Mouse (Mus musculus) WW6 (cell line): Measurements from ENCODE around the gene Tnnt2.

ENCODE experiments used
- DNase-seq: peaks from one replicate; pipeline ENCODE4 v3.0.0-alpha.2; 2013; ENCODE audit warnings: low read depth, low spot score

Gene Tnnt2

DNA sequence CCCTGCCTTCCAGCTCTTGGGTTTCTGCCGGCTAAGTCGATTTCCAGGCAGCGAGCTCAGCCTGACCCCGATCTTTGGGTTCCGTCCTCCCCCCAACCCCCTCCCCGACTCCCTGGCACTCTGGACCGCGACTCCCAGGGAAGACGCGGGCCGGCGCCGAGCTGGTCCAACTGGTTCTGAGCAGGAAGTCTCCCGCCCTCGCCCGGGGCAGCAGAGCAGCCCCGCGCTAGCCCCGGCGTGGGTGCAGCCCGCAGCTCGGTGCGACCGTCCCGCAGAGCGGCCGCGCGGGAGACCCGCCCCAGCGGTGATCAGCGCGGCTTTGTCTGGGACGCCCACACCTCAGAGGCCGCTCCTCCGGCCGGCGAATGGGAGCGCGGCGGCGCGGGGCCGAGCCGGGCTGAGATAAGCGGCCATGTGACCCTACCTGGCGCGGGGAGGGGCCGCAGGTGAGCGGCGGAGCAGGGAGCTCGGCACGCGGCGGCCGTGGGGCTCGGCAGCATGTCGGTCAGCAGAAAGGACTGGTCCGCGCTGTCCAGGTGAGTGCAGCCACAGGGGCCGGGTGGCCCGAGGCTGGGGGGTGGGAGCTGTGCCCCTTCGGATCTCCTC, 17.6 kb upstream of the Tnnt2 start, which contains the start of gene Lad1:
Gene Lad1 (plus strand): TSS at position 118 of the 606 bp plus-strand sequence.
- DNase-seq = no peak

DNA sequence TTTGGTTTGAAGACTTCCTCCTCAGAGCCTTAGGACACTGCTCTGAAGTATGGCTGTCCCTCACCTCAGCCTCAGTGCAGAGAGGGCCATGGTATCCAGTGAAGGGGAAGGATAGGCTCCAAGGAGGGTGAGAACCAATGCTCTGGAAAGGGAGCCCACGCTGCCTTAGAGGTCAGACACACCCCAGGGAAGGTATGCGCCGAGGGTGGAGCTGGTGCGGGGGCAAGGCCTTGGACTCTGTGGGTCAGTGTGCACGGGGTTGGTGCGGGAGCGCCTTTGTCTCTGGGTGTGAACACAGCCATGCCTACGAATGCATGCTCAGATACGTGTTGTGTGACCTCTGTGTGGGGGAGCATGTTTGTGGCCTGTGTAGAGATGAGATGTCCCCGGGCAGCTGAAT, 16.1 kb upstream of the Tnnt2 start:
- no peak for DNase-seq

DNA sequence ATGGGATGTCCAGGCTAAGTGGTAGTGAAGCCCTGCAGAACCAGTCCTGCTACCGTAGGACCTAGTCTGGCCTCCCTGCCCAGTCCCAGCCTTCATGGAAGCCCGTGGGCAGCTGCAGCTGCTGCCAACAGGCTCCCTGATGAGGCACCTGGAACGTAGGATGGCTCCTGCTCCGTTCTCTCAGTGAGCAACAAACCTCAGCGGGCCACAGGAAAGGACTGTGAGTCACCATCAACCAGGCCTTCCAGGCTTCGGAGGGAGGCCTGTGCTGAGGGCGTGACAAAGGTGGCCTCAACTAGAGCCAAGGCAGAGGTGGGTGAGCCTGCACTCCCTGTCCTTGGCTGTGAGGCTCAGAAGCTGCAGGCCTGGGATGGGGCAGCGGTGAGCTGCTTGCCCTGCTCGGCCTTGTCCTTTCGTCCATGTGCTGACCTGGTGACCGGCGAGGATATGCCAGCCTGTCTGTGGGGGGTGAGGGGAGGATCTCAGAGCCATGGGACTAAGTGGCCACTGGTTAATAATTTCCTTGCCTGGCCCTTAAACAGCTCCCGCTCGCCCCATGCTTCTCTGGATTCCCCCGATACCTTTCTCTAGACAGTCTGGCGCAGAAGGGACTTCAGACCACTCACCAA, 15.3 kb upstream of the Tnnt2 start:
- no peak for DNase-seq

DNA sequence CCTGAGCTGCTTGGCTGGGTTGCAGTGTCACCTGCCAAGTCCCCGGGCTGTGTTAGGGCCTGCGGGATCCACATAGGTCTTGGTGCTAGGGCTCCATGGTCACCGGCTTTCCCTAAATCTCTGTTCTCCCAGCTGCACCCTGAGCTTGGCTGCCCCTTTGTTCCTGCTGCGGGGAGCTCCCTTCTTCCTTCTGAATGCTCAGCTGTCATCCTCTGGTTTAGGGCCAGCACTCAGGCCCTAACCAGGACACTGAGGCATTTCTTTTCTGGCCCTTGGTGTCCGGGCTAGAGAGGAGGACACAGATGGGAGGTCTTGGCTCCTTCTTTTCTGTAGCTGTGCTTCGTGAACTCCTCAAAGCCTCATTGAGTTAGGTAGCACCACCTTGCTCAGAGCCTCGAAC, 14.4 kb upstream of the Tnnt2 start:
- no peak for DNase-seq

DNA sequence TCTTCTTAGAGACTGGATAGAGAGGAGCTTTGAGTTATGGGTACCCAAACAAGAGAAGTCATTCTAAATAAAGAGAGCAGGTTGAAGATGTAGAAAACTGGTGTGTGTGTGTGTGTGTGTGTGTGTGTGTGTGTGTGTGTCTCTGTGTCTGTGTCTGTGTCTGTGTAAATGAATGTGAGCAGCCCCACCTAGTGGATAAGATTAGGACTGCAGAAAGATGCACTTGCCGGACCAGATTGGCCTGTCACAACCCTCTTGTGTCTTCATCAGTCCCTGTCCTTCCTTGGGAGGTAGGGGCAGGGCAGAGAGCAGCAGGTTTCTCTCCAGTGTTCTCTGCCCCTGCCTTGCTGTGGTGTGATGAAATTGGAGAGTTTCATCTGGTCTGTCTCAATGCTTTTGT, 7.2 kb upstream of the Tnnt2 start:
- DNase-seq = no peak

DNA sequence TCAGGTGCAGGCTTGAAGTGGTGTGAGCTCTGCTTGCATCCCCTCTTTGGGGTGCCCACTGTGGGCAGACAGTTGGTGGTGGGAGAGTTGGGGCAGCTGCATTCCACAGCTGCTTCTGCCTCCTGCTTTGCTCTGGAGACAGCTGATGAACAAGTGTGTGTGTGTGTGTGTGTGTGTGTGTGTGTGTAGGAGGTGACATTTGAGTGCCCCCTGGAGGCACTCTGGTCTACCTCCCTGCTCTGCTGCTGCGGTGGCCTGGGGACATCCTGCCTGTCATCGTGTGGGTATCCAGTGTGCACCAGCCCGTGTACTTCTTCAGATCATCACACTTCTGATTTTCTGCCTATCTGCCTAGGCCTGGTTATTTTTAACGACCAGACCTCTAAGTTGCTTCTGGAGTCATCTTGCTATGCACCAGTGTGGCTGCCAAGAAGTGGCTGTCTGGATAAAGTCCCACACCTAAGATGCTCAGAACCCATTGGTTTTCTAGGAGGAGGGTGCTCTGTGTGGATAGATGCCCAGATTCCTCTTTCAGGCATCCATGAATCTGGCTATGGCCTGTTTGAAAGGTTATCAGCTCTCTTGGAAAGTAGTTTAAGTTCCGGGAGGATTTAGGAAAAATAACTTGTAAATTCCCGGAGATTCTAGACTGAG, 1.8 kb upstream of the Tnnt2 start:
- DNase-seq = no peak

DNA sequence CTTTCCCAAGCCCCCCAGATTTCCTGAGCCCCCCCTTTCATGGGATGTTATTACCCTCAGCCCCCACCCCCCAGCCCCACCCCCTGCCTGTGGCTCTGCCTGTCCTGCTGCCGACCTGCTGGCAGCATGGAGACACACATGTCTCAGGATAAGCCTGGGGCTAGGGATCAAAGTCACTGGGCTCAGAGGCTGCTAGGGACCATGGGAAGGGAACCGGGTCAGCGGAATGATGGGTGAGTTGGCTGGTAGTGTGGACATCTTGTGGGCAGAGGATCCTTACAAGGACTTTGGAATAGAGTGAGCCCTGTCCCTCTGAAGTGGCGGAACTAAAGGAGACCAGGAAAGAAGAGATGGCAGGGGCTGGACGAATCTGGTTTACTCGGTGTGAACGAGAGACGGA, 1.2 kb upstream of the Tnnt2 start:
- DNase-seq = no peak

DNA sequence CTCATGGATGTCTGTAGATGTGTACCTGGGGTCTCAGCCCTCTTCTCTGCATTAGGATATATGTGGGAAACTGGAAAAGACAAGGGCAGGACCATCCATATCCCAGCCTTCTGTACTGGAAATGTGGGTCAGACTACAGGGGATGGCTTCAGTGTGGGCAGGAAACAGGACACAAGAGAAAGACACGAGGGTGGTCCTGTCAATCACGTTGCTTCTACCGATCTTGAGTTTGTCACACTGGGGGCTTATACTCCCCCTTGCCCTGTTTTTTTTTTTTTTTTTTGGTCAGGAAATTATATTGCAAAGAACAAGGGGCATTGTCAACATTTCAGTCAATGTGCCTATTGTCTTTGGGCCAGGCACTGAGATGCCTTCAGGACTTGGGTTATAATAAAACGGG, 2.5 kb downstream of the Tnnt2 start:
- DNase-seq = no peak

DNA sequence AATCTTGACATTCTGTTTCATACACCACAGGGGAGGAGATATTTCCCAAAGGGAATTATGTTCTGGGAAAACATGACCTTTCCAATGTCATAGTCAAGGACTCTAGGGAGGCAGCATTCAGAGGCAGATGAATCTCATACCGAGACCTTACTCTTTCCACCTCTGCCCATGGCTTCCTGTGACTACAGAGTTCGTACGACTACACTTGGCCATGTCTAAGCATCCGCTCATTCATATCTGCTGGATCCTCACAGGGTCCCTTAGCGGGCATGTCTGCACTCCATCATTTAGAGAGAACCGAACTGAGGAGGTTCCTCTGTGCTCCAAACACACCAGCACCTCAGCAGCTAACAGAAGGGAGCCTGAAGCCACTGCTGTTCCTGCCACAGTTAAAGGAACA, 2.9 kb downstream of the Tnnt2 start:
- no peak for DNase-seq

DNA sequence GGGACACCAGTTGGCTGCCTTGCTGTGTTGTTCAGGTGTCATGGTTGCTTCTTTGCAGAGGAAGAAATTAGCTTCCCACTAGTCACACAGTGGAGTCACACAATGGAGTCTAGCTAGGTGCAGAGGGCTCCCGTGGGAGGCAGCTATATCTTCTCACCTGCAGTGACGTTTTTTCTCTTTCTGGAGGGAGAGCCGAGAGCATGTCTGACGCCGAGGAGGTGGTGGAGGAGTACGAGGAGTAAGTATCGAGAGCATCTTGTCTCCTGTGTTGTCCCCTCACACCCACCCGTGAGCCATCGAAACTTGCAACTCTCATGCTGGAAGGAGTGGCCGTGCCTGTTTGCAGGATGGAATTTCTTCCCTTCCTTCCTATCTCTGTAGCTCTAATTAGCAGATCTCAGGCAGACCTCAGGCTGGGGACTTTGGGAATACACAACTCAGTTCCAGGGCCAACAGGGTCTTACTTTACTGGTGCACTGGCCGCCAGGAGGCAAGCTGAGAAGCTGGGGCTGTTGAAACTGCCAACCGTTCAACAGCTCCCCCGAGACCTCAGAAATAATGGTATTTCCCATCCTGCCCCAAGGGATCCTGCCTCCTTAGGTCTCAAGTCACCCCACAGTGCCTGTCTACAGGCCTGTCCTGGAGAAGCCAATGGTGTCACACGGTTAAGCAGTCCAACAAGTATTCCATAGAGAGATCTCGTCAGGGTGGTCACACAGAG, 4.7 kb downstream of the Tnnt2 start:
- no peak for DNase-seq

DNA sequence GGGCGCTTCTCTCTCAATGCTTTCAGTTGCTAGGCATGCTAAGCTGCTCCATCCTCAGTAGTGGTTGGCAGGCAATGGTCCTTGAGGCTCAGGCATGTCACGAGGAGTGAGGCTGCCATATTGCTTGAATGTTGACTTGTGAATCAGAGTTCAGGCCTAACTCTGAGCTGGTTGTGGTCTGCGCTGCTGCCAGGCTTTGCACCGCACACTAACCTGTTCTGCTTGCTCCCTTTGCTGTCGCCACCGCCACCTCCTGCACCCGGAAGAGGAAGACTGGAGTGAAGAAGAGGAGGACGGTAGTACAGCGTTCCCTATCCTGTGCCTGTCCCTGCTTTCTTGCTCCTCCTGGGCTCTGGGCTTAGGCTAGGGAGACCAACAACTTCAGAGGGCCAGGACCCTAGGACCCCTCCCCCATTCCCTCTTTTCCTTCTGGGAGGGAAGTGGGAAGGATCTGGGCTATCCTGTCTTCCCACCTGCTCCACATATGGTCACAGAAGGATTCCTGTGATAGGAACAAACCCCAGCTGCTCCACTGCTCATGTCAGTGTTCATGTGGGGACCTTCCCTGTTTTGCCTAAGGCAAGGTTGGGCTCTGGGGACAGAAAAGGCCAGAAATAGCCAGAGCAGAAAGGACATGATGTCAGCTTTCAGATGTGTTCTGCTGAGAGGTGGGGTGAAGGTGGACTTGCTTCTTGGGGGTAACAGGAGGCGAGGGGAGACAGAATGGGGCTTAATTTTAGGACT, 7.5 kb downstream of the Tnnt2 start:
- no peak for DNase-seq

DNA sequence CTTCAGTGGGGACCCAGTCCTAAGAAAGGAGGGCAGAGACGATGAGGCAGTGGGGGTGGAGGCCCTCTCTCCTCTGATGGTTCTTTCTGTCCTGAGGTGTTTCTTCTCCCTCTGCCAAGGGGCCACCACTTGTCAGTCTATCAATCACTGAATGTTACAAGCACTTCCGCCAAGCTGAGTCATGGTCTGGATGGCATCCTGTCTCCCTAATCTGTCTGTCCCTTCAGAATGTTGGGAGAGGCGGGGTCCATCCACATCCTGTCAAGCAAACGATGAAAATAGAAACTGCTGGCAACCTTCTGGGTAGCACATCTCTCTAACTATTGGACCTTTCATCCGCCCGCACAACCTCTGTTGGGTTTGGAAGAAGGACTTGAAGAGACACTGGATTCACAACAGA, 8.3 kb downstream of the Tnnt2 start:
- DNase-seq = no peak

DNA sequence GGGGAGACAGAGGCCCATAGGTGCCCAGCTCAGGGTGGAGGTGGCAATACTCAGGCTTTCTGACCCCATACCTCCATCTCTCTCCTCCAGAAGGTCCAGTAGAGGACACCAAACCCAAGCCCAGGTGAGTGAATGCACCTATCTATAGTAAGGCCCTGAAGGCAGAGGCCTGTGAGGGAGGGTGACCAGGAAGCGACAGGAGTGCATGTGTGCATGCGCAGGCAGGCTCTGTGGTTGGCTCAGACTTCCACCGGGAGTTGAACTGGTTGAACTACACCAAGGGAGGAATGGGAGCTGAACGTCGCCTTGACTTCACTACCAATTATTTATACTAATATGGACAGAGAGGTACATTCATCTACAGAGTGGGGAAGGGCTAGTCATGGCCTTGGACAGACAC, 10.5 kb downstream of the Tnnt2 start:
- DNase-seq = no peak

DNA sequence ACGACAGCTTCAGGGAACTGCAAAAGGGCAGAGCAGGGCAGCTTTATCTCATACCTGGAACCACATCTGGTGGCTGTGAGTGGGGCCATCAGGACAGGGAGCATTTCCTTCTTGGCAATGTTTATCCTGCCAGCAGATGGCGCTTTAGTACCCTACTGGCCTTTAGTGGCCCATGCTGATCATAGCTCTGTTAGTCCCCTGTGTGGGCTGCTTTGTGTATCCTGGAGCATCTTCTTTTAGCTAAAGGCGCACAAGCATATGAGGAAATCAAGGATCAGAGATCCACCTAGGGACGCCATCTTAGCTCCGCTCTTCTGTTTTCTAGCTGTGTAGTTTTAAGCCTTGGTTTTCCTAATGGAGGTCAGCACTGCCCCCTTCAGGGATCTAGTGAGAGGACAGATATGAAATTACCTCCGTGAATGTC, 11.0 kb downstream of the Tnnt2 start:
- DNase-seq = peak; percentile 48

DNA sequence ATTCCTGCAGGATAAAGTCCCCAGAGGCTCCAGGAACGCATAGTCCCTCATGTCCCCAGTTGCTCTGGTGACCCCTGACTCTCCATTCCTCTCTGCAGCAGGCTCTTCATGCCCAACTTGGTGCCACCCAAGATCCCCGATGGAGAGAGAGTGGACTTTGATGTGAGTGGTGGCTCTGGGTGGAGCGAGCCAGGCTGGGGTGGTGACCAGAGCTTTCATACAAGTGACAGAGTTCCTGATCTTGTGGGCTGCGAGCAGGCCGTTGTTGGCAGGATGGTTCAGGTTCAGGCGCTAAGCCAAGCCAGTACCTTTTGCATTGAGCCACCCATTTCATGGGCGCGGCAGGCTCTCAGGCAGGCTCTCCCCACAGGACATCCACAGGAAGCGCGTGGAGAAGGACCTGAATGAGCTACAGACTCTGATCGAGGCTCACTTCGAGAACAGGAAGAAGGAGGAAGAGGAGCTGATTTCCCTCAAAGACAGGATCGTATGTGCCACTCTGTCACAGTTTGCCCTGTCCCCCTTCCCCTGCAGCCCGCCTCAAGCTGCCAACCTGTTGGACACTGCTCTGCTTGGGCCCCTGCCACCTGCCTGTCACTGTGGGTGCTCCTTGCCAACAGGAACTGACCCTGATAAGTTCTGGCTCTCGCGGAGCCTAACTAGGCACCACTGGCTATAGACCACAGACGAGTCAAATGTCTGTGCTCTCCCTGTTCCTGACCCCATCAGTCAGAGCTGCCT, 11.6 kb downstream of the Tnnt2 start:
- DNase-seq = no peak

DNA sequence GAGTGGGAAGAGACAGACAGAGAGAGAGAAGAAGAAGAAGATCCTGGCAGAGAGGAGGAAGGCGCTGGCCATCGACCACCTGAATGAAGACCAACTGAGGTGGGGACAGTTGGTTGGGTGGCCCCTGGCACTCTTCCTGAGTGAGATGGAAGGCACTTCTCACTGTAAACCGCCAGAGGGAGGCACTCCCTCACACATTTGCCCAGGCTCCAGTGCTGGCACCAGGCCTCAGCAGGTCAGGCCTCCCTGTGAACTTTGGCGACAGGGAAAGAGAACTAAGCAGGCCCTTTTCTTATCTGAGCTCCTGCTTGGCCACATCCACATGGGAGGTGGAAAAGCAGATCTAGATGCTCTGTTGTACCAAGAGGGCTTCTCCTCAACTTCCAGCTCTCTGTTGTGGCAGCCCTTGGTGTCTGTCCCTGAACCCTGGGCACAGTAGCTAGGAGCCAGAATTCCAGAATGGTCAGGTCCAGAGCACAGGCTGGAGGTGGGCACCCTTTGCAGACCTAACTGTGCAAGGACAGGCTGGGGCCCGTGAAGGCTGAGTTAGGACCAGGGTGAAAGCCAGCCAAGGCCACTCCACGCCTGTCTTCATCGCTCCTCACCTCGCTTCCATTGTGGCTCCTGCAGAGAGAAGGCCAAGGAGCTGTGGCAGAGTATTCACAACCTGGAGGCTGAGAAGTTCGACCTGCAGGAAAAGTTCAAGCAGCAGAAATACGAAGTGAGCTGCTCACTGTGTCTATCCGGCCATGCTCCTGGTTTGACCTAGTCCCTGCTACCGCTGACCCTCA, 14.8 kb downstream of the Tnnt2 start:
- DNase-seq = no peak

DNA sequence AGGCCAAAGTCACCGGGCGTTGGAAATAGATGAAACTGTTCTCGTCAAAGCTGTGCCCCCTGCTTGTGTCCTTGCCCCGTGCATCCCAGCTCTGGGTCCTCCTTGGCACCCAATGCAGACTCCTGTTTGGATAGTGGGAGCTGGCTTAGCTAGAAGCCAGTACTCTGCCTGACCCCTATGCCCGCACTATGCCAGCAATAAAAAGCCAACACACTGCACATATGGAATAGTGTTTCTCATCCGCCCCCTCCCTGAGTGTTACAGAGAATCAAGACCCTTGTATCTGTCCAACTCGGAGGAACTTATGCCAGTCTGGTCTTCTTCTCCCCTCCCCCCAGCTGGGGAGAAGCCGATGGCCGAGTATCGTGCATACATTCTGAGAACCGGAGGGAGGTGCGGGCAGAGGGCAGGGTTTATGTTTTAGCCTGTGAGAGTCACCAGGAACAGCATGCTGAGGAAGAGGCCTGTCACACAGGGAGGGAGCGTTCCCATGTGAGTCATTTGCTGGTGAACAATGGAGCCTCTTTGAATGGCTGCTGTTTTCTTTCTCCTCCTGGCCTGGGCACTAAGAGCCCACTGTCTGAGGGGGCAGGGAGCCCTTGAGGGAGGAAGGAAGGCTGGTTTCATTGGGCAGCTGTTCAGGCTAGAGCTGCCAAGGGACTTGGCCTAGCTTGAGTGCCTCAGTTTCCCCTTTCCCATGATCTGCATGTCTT, 16.0 kb downstream of the Tnnt2 start:
- DNase-seq = no peak

DNA sequence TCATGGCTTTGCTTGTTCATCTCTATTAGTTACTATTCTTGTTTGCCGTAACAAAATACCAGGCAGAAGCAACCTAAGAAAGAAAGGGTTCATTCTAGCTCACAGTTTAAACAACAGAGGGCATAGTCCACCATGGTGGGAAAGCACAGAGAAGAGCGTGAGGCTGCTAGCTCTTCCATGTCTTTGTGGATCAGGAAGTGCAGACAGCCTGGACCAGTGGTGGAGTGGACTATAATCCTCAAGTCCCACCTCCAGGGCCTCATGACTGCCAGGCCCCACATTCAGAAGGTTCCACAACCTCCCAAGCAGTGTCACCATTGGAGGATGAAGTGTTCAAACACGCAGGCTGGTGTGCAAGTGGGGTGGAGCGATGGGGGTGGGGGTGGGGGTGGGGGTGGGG, 17.0 kb downstream of the Tnnt2 start:
- DNase-seq = no peak

DNA sequence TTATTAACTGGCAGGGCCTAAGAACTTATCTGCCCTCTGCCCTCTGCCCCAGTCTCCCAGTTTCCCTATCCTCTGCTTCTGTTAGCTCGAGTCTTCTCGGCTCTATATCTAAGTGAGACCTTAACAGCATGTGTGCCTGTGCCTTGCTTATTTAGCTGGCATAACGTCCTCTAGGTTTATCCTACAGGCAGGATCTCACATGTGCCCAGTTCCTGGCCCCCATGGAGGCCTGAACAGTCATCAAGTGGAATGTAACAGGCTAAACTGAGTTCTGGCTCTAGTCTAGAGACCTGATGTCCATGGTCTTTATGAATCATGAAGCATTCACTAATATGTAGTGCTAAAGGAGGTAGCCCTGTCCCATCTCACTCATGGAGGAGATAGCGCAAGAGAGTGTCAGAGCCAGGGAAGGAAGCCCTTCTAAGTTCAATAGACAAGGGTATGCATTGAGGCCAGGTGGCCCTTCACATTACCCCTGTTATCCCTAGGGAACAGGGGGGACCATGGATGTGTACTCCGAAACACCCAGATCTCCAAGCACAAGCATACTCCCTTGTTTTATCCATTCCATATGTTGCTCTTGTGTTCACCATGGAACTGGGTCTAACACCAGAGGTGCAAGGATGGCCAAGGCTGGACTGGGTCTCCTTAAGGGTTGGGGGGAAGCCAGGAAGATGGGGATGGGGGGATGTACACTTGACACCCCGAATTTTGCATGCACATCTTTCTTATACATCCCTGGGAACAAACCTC, 18.6 kb downstream of the Tnnt2 start:
- DNase-seq = no peak
